Mouse (Mus musculus) kidney, adult 9 months (tissue): ENCODE measurements around the gene C130050O18Rik.

Source experiments
- DNase-seq: peaks from one replicate; pipeline ENCODE4 v3.0.0; 2022

The C130050O18Rik gene

DNA sequence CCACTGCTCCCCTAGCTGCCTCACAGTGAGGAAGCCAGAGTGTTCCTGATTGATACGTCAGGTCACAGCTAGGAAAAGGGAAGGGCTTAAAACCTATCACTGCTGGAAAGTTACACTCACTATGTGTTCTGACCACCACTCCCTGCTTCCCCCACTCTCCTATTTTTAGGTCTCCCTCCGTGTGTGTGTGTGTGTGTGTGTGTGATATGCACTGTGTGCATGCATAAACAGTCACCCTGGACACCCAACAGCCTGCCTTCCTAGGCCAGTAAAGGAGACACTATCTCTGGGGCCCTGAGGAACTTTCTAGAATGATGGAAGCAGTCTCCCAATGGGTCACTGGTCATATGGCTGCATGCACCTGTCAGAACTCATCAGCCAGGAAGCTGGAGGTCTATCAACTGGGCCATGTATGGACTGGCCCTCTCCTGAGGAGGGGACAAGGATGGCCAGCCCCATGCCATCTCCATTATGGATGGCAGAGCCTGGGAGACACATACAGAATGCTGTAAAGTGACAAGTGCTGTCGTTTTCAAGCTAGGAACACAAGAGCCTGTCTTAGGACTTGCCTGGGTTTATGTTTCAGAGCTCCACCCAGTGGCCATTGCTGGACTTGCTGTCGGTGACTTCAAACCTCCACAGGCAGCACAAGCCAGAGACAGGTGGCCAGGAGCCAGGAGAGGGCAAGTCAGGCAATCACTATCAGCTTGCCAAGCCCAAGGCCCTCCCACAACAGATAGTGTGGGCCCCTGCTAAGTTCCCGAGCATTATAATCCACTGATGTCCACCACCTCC lies 6.9 kb upstream of the C130050O18Rik start:
- peak; percentile 98 for DNase-seq

DNA sequence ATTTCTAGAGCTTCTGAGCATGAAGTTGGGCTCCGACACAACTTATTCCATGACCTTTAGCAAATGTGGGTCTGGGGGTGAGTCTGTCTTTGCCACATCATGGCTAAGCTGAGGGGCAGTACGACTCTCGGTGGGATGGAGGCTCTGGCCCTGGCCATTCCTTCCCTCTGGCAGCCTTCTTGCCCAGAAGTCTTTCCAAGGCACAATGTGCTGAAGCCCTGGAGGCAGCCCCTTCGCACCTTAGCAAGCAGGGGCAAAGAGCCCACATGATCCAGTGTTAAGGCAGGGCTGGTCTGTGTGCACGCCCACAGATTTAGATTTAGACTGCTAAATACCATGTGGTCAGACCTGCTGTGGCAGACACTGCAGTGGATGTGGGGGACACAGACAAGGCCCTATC lies 6.3 kb upstream of the C130050O18Rik start:
- DNase-seq = no peak

DNA sequence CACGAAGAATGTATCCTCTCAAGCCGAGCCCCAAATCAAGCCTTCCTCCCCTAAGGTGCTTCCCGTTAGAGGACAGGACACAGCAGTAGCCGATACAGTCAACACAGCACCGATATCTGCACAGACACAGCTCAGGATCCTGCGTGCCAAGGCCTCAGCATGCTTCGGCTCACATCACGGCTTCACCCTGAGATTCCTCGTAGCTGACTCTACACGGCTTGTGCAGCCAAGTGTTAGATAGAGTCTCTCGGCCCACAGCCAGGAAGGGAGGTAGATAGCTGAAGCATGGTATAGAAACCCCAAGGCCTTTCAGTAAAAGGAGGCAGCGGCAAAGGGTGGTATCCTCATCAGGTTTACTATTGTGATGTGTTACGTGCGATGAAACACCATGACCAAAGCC lies 5.1 kb upstream of the C130050O18Rik start:
- DNase-seq = no peak

DNA sequence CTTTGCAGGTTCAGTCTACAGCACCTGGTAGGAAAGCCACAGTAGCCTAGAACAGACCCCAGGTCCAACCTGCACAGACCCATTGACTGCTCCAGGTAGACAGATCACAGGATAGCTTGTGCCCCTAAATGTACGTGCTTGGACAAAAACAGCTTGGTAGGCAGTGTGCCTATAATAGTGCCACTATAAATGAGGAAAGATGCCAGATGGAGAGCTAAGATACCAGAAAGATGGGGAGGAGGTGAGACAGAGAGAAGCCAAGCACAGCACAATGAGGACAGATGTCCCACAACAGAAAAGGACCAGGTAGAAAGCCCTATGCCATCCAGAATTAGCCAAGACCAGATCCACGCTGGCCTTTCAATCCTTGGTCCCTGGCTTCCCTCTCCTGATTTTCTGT lies 3.0 kb upstream of the C130050O18Rik start:
- no peak for DNase-seq

DNA sequence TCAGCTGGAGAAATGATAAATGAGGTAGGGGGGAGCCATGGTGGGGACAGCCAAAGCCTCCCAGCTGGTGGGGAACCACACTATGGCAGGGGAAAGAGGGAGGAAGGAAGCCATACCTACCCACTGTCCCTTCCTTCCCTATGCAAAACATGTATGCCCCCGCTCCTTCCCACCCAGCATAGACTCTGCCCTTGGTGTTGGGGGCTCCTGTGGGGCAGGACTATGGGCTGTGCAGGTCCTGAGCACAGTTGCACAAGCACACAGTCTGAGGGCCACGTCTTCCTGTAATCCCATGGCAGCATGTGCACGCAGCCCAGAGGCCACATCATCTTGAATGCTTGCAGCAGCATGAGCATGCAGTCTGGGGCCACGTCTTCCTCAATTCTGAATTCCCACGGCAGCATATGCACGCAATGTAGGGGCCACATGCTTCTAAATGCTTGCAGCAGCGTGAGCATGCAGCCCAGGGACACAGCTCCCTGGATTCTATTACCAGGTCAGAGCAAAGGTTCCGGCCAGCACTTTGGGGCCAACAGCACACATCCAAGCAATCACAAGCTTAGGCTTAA lies 1.3 kb upstream of the C130050O18Rik start:
- no peak for DNase-seq

DNA sequence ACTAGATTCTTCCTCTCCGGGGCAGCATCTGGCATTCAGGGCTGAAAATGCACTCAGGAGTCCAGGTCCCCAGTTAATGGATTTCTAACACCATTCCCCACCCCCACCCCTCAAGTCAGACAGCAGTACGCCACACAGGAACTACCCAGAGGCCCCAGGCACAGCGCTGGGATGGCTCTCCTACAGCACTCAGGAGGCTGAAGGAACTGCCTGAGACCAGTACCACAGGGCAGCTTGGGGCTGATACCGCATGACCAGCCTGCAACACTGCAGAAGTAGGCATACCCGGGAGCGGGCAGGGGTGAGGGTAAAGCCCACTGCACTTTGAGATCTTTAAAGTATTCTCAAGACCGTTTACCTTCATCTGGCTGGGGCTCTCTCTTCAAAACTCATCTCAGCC lies 398 bp downstream of the C130050O18Rik start:
- no peak for DNase-seq

DNA sequence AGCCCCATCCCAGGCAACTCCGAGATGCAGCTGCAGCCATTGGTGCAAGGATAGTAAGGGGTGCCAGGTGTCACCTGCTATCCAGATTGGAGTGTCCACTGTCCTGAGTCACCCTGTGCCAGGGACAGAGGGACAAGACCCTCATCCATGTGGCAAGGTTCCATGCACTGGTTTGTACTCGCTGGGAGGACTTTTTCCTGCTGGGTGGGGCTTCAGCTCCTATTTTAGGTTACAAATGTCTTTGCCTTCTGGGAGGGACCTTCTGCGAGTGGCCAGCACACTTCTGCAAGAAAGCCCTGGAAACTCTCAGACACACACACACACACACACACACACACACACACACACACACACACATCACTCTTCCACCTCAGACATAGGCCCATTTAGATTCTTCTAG lies 873 bp downstream of the C130050O18Rik start:
- no peak for DNase-seq

DNA sequence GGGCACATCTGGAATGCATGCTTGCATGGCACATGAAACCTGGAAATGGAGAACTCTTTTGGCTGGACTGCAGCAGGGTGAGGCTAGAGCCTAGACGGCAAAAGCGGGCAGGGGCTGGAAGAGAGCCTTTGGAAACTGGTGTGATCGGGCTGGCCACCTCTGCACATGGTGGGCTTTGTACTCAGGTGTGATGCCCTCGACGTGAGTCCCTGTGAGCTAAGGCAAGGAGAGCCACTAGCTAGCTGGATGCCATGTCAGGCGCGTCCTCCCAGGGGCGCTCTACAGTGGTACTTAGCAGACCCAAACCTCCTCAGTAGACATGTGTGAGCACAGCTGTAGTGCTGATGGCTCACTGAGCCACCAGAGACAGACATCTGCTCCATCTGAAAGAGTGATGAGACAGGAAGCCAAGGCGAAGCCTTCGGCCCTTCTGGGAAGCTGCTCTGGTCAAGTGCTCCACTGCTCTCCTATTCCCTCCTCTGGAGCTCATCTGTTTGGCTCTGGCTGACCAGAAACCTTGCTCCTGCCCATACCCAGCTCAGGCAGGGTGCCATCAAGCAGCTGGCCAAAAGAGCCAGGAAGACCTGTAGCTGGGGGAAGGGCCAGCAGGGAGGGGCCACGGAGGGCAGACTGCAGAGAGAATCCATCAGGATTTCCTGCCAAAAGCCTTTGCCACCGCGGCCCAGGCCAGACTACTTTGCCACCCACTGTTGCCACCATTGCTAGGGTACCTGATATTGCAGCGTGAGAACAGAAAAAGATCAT lies 2.2 kb downstream of the C130050O18Rik start:
- DNase-seq = no peak

DNA sequence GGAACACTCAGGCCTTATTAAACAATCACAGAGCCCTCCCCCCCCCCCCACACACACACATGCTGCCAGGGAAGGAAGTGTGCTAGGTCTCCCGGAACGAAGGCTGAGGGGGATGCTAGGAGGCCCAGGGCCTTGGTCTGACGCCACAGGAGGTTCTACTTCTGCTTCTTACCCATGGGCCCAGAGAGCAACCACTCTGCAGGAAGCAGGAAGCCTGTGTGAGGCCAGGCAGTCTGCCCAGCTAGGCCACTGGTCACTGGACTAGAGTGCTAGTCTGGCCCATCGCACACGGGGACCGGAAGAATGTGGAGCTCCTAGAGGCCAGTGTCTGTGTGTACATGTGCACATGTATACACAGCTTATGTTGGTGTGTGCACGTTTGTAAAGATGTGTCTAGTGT lies 3.4 kb downstream of the C130050O18Rik start:
- no peak for DNase-seq

DNA sequence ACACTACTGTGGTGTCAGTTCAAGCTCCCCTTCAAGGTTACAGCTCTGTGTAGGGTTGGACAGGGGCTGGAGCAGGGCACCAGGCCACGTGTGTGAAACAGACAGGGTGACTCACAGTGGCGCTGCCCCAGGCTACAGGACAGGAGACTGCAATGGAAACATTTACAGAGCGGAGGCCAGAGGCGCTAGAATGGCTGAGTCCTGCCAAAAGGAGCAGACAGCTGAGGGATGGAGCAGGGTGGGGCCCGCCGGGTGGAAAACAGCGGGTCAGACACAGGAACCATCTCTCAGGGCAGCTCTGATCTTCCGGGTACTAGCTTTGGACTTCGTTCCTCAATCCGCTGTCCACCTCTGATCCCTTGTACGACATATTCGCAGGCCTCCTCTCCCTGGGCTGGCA lies 4.3 kb downstream of the C130050O18Rik start:
- no peak for DNase-seq

DNA sequence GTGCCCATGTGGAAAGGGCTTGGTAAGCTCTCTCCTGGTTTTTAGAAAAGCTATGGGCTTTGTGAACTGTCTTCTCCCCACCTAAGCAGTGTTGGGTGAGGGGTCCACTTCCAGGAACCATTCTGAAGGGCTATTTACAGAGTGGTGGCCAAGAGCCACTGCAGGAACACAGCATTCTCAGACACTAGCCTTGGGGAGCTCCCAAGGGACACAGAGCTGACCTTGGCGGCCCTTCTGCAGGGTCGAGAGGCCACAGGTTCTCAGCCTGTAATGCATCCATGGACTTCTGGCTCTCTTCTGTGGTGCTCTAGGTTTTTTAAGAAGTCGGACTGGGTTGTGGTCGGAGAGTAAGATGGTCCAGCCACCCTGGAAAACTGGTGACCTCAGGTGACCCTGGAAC lies 5.0 kb downstream of the C130050O18Rik start:
- DNase-seq = no peak

DNA sequence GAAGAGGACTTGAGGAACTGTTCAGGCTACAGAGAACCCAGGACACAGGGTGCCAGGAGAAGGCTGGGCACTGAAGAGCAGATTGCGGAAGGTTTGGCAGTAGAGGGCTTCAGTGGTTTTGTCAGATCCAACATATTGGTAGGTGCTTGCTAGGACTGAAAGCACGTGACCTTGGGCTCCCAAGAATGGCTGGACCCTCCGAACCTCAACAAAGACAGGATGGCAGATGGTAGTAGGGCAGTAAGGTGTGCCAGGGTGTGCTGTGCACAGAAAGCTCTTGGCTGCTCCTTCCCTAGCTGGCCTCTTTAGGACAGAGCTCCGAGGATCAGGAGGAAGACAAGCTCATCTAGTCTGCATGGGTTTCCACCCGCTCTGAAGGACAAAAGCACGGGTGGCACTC lies 6.0 kb downstream of the C130050O18Rik start:
- no peak for DNase-seq

DNA sequence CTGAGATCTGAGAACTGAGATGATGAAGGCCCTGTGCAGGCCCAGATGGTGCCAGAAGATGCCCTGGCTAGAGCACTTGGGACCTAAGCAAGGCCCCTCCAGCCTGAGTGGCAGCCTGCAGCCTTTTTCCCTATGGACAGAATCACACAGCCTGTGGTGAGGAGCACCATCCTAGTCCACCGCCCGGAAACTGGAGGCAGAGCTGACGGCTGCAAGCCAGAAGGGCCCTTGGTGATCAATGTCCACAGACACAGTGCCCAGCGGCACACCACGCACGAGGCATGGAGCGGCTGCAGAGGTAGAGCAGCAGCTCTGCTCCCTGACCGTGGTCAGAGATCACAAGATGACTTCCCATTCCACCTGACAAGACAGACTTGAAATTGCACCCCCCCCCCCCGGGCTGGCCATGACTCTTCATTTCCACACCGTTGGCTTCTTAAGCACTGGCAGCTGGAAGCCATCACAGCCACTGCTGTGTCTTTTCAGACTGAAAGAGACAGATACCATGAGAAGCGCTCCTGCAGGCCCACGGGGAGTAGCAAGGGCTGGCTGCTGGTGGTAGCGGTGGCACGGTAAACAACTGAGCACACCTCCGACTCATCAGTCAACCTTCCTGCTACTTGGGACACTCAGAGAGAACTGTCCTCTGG lies 6.7 kb downstream of the C130050O18Rik start:
- DNase-seq = no peak

DNA sequence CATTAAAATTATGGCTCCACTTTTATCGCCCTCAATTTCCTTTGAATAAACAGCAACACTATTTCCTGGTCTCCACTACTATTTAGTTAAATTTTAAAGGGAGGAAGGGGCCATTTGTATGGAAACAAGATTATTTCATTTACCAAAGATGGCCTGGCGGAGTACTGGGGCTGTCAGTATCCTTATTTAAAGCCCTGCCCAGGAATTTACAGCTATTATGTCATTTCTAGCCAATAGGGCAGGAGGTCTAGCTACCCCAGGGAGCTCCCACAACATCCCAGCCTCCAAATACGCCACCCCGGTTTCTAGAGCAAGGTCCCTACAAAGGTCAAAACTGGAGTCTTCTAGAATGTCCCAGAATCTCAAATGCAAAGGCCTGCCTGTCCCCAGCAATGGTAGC lies 8.5 kb downstream of the C130050O18Rik start:
- DNase-seq = no peak

DNA sequence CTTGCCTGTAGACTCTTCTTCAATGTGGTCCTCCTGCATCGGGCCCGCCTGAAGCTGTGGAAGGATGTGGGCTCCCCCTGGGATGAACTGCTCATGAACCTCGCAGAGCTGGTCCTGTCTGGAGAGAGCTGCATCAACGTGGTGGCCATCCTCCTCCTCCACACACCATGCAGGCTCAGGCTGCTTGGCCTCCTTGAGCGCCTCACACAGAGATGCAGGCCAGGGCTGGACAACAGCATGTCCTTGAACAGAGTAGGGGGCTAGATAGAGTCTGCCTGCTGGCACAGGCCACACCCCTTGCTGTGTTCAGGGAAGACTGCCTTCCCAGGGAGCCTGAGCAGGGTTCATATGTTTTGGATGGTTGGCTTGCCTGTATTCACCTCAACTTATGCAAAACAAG lies 9.9 kb downstream of the C130050O18Rik start:
- no peak for DNase-seq

DNA sequence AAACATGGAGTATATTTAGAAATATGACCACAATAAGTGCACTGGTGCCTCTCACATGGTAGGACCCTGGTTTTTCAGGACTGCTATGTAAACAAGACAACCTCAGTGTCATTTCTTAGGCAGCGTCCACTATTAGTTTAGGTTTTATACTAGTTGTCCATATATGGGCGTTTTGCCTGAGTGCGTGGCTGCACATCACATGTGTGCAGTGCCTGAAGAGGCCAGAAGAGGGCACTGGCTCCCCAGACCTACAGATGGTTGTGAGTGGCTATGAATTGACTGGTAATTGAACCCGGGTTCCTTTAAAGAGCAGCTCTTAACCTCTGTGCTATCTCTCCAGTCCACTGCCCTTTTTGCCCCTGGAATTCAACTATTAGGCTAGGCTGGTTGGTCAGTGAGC lies 11.9 kb downstream of the C130050O18Rik start:
- no peak for DNase-seq

DNA sequence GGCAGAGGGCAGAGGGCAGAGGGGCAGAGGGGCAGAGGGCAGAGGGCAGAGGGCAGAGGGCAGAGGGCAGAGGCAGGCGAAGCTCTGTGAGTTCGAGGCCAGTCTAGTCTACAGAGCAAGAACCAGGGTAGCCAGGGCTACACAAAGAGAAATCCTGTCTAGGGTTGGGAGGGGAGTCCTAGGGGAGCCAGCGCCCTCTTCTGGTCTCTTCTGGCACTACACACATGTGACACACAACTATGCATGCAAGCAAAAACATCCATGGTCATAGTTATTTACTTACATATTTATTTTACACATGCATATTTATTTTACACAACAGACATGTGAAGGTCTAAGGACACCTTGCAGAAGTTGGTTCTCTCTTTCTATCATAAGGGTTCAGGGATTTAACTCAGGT lies 12.4 kb downstream of the C130050O18Rik start:
- DNase-seq = no peak

DNA sequence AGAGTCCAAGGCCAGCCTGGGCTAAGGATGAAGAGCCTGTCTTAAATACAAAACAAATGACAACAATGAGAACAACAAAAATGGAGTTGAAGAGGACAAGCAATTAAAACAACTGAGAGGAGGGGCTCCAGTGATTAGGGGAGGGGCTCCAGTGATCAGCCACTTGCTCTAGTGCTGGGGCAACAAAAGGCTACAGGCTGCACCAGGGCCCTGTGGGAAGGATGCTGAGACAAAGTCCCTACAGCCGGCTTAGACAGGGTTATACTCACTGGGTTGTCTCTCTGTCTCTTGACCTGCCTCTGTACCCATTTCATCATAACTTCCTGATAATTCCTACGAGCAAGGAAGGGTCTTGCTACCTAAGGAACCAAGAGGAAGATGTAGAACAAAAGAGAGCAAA lies 13.0 kb downstream of the C130050O18Rik start:
- no peak for DNase-seq

DNA sequence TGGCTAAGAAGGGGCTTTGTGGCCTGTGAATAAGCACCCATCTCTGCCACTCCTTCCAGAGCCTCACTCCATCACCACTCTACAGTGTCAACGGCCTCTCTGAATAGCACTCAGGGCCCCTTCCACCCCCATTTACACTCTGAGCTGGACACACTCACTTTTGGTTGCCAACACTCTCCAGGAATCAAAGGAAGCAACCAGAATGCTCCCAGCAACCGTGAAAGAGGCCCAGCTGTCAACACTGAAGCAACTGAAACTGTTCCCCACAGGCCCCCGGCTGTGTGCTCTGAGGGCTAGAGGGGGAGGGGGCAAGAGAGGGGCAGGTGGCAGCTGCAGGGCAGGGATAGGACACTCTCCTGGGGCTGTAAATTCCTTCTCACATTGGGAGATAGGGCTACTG lies 13.6 kb downstream of the C130050O18Rik start:
- no peak for DNase-seq

DNA sequence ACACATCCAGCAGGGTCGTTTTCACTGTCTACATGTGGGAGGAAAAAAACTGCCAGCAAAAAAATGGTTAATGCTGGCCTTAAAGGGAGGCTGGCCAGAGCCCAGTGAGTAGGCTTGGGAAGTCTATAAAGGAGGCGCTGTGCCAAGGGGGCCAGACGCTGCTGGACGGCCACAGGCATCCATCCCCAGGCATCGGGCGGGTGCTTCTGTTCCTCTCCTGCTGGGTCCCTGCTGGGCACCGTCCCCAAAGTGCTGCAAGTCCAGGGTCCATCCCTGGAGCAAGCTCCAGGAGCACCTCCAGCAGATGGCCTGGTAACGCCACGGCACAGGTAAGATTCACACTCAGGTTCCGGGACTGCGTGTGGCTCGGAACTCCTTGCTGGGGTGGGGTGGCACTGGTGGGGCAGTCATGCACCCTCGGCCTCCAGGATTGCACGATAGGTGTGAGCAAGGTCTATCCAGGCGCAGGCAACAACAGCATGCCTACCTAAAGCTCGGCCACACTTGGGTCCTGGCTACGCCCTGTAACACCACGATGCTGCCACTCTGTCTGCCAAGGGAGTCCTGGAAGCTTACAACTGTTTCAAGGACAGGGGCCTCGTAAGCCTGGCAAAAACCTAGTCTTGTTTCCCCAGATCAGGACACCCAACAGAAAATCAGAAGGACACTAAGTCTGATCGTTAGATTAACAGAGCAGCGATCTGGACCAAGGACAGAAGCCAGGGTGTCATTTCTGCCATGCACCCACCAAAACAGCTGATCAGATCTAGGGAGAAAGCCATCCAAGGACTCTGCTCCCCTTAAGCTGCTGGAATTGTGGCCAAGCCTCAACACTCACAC lies 18.2 kb downstream of the C130050O18Rik start, which contains the start of gene Gper1:
TSS of gene Gper1 (plus strand) at position 126 of the 840 bp plus-strand sequence.
- no peak for DNase-seq

DNA sequence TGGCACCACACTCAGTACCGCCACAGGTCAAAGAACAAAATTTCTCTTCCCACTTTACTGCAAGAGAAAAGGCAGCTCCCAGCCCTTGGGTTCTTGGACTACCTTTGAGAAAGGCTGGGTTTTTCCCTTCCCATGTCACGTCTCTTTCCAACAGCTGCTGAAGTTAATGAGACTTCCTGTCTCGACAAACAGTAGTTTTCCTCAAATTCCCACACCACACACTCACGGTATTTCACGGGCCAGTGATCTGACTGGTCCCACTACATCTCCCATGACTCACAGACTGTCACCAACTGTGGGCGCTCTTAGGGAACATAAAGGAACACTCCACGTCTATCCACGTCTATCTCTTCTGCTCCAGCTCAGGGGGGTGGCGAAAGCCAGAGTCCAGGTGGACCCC lies 20.1 kb downstream of the C130050O18Rik start:
- no peak for DNase-seq

DNA sequence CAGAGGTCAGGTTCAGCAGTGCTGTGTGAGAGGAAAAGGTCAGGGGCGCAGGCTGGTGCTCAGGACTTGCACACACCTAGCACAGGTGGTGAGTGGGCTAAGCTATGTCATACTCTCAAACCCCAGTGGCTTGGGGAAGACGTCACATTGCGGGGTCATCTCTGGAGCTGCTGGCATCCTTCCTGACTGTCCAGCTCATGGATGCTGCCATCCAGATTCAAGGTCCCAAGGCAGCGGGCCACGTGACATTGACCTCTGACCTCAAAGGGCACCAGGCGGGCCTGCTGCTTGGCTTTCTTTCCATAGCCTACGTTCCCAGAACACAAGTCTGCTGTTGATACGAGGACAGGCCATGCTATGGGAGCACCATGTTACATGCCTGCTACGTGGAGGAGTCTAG lies 21.9 kb downstream of the C130050O18Rik start:
- DNase-seq = no peak

DNA sequence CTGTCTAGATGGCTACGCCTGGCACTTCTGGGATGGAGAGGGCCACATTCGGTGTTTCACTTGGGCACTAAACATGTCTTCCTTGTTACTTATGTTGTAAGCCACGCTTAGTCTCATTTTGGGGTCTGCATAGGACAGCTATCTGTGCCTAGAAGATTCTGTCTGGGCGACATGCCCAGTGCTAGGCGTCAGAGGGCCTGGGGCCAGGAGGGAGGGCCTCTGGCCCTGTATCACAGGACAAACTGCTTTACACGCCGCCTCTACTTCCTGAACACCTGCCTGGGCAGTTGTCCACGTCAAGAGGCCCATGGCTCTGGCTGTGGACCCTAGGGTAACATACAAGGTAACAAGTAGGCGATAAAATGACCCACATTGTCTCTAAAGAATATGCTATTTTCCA lies 22.9 kb downstream of the C130050O18Rik start:
- DNase-seq = no peak
